Mouse (Mus musculus): ENCODE measurements around the gene Pik3r1. TPM values are rescaled to one million over a fixed set of nuclear protein-coding genes. Genes with fewer than 3 reads are reported as not detected.

The Pik3r1 gene
- polyA plus RNA-seq (2015; fragmentation: Nextera tagmentation; extraction: Ambion mirVana): 20.9 and 24.8 TPM in 2 replicates

DNA sequence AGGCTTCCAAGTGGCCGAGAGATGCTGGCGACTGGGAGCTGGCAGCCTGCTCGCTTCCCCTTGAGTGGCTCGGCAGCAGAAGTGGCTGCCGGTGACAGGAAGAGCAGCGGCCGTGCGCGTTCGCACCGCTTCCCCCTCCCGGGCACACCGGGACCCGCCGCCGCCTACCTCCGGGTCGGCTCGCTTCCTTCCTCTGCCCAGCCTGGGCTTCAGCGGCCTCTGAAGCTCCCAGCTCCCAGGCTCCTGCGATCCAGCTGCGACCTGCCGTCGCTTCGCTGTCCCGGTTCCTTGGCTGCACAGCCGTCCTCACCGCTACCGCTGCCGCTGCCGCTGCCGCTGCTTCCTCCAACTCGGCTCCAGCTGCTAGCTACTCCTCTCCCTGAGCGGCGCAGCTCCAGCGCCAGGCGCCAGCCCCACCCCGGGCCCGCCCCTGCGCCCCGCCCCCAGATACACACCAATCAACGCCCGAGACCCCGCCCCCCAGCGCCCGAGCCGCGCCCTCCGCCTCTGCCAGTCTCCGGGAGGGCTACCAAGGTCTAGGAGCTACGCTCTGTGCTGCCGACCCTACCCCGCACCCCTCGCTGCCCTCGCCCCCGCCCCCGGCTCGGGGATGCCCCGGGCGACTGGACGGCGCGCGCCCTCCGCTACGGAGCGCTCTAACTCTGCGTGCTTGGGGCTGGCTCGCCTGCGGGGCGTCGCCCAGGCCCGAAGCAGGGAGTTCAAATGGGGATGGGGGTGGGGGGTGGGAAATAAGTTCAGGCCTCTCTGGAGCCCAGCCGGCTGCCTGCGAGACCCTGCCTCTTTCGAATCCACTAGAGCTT is at the start of gene Pik3r1:
Gene Pik3r1, minus strand, starts transcription at position 409 of the 821 bp plus-strand sequence.
- Histone ChIP-seq H3K36me3 (ENCODE audit: control insufficient read depth, insufficient read depth, low read length) (no peaks in the 10 kb centered on the region), H3K9ac (ENCODE audit: low read depth, low read length) (peak within 1 kb of the TSS; percentile 96), H3K9me3 (ENCODE audit: control insufficient read depth, low read length) (no peaks in the 10 kb centered on the region), H3K4me2 (ENCODE audit: low read depth, low read length) (peak within 1 kb of the TSS; percentile 93), H3K4me1 (ENCODE audit: control insufficient read depth, insufficient read depth, low read length) (peaks cover 45% of the 10 kb centered on the region), H3K27me3 (replicated peaks; ENCODE audit: control insufficient read depth, insufficient read depth, low read length) (0 out of 2 replicates have a peak, but pooled peaks cover 6% of the 10 kb centered on the region), H3K4me3 (ENCODE audit: low read length) (peak within 1 kb of the TSS; percentile 98), H3K27ac (ENCODE audit: low read length) (peak within 1 kb of the TSS; percentile 99)
- peak; percentile 94 for ATAC-seq
- under 1% methylated on average over 67 of the region's 76 CpGs for WGBS

GRCm38 (mm10) chr13:101813267-101813900 is 45.4 kb upstream of the Pik3r1 start:
- Histone ChIP-seq H3K36me3 (ENCODE audit: control insufficient read depth, insufficient read depth, low read length) (no peaks in the 10 kb centered on the region), H3K4me1 (ENCODE audit: control insufficient read depth, insufficient read depth, low read length) (peaks cover 5% of the 10 kb centered on the region; the same call in 1 of the 2 replicates), H3K9me3 (ENCODE audit: control insufficient read depth, low read length) (no peaks in the 10 kb centered on the region), H3K9ac (ENCODE audit: low read depth, low read length) (no peak overlapping the region), H3K27ac (ENCODE audit: low read length) (no peak overlapping the region), H3K27me3 (replicated peaks; ENCODE audit: control insufficient read depth, insufficient read depth, low read length) (no peaks in the 10 kb centered on the region), H3K4me3 (ENCODE audit: low read length) (no peak overlapping the region), H3K4me2 (ENCODE audit: low read depth, low read length) (no peak overlapping the region)
- WGBS: 43% methylated on average over 10 of the region's 10 CpGs
- ATAC-seq: peak; percentile 44; the same call in 1 of the 2 replicates

DNA sequence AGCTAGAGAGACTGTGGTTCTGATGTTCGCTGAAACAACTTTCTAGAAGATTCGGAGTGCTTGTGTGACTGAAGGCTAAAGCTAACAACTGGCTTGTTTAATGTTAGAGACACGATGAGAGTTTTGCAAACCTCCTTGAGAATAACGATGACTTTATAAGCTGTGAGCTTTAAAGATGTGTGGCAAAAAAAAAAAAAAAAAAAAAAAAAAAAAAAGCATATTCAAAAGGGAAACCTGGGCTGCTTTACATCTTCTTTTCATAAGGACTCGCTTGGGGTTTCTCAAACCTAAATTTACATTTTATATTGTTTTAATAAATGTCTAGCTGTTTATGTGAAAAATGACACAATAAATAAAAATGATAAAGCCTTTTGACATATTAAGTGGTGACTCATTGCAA is 44.3 kb upstream of the Pik3r1 start:
- Histone ChIP-seq H3K36me3 (ENCODE audit: control insufficient read depth, insufficient read depth, low read length) (no peaks in the 10 kb centered on the region), H3K27ac (ENCODE audit: low read length) (peak overlapping the region; percentile 54; the same call in 1 of the 2 replicates), H3K4me1 (ENCODE audit: control insufficient read depth, insufficient read depth, low read length) (peaks cover 5% of the 10 kb centered on the region; the same call in 1 of the 2 replicates), H3K9me3 (ENCODE audit: control insufficient read depth, low read length) (no peaks in the 10 kb centered on the region), H3K4me2 (ENCODE audit: low read depth, low read length) (peak overlapping the region; percentile 37; the same call in 1 of the 2 replicates), H3K4me3 (ENCODE audit: low read length) (no peak overlapping the region), H3K27me3 (replicated peaks; ENCODE audit: control insufficient read depth, insufficient read depth, low read length) (no peaks in the 10 kb centered on the region), H3K9ac (ENCODE audit: low read depth, low read length) (0 out of 2 replicates have a peak overlapping the region, but pooled peaks have one; percentile 40)
- no peak for ATAC-seq
- WGBS: 60% methylated on average over 5 of the region's 5 CpGs

DNA sequence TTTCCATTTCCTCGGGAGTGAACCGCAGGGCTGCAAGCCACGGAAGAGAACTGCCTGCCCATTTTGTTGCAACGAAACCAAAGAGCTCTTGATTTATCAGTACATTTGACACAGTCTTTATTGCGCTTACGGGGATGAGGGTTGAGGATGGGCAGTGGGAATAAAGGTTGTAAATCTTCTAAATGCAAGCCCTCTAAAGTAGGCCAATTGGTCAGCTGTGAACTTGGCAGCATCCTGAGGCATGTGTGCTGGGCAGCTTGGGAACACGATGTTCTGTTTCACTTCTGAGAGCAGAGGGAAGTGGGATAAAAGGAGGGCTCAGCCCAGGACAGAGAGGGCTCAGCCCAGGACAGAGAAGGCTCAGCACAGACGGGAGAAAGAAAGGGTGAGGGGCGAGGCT is 43.9 kb upstream of the Pik3r1 start:
- H3K4me3 ChIP-seq (ENCODE audit: low read length): no peak overlapping the region
- no peaks in the 10 kb centered on the region for H3K9me3 ChIP-seq (ENCODE audit: control insufficient read depth, low read length)
- peaks cover 5% of the 10 kb centered on the region; the same call in 1 of the 2 replicates for H3K4me1 ChIP-seq (ENCODE audit: control insufficient read depth, insufficient read depth, low read length)
- ATAC-seq: no peak; the same call in 1 of the 2 replicates
- H3K27ac ChIP-seq (ENCODE audit: low read length): peak overlapping the region; percentile 54; the same call in 1 of the 2 replicates
- peak overlapping the region; percentile 37; the same call in 1 of the 2 replicates for H3K4me2 ChIP-seq (ENCODE audit: low read depth, low read length)
- H3K27me3 ChIP-seq (replicated peaks; ENCODE audit: control insufficient read depth, insufficient read depth, low read length): no peaks in the 10 kb centered on the region
- 36% methylated on average over 9 of the region's 9 CpGs for WGBS
- no peaks in the 10 kb centered on the region for H3K36me3 ChIP-seq (ENCODE audit: control insufficient read depth, insufficient read depth, low read length)
- H3K9ac ChIP-seq (ENCODE audit: low read depth, low read length): 0 out of 2 replicates have a peak overlapping the region, but pooled peaks have one; percentile 40

- no peak overlapping the region for H3K27ac ChIP-seq (ENCODE audit: low read length)
- no peak for ATAC-seq
- no peak overlapping the region for H3K4me2 ChIP-seq (ENCODE audit: low read depth, low read length)
- no peak overlapping the region for H3K9ac ChIP-seq (ENCODE audit: low read depth, low read length)
- H3K36me3 ChIP-seq (ENCODE audit: control insufficient read depth, insufficient read depth, low read length): no peaks in the 10 kb centered on the region
- no peak overlapping the region for H3K4me3 ChIP-seq (ENCODE audit: low read length)
- 90% methylated on average over 7 of the region's 7 CpGs for WGBS
- H3K4me1 ChIP-seq (ENCODE audit: control insufficient read depth, insufficient read depth, low read length): peaks cover 5% of the 10 kb centered on the region; the same call in 1 of the 2 replicates
- H3K27me3 ChIP-seq (replicated peaks; ENCODE audit: control insufficient read depth, insufficient read depth, low read length): no peaks in the 10 kb centered on the region
- H3K9me3 ChIP-seq (ENCODE audit: control insufficient read depth, low read length): no peaks in the 10 kb centered on the region
Observed at GRCm38 (mm10) chr13:101810667-101811066, 42.6 kb upstream of the Pik3r1 start.

GRCm38 (mm10) chr13:101809796-101810195 is 41.8 kb upstream of the Pik3r1 start:
- Histone ChIP-seq H3K27ac (ENCODE audit: low read length) (no peak overlapping the region), H3K27me3 (replicated peaks; ENCODE audit: control insufficient read depth, insufficient read depth, low read length) (no peaks in the 10 kb centered on the region), H3K4me1 (ENCODE audit: control insufficient read depth, insufficient read depth, low read length) (peaks cover 5% of the 10 kb centered on the region; the same call in 1 of the 2 replicates), H3K9me3 (ENCODE audit: control insufficient read depth, low read length) (no peaks in the 10 kb centered on the region), H3K36me3 (ENCODE audit: control insufficient read depth, insufficient read depth, low read length) (no peaks in the 10 kb centered on the region), H3K4me3 (ENCODE audit: low read length) (no peak overlapping the region), H3K9ac (ENCODE audit: low read depth, low read length) (no peak overlapping the region), H3K4me2 (ENCODE audit: low read depth, low read length) (no peak overlapping the region)
- no peak for ATAC-seq
- 87% methylated on average over 3 of the region's 3 CpGs for WGBS

DNA sequence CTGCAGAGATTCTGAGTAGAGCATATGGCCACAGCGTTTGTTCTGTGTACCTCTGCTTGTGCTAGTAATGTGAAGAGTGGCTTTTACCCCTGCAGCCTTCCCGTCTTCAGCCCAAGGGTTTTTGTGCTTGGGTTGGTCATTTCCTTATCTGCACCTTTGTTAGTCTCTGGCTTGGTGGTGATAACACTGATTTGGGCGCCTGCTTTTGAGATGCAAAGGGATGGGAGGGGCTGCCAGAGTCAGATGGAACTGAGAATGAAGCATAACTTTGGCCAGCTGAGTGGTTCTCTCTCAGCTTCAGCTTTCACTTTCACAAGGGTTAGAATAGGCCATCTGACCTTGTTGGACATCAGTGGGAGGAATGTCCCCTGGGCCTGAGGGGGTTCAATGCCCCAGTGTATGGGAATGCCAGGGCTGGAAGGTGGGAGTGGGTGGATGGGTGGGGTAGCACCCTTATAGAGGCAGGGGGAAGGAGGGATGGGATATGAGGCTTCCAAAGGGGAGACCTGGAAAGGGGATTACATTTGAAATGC is 37.6 kb upstream of the Pik3r1 start:
- Histone ChIP-seq H3K27ac (ENCODE audit: low read length) (no peak overlapping the region), H3K9me3 (ENCODE audit: control insufficient read depth, low read length) (no peaks in the 10 kb centered on the region), H3K36me3 (ENCODE audit: control insufficient read depth, insufficient read depth, low read length) (no peaks in the 10 kb centered on the region), H3K9ac (ENCODE audit: low read depth, low read length) (no peak overlapping the region), H3K4me3 (ENCODE audit: low read length) (no peak overlapping the region), H3K4me1 (ENCODE audit: control insufficient read depth, insufficient read depth, low read length) (peaks cover 5% of the 10 kb centered on the region; the same call in 1 of the 2 replicates), H3K27me3 (replicated peaks; ENCODE audit: control insufficient read depth, insufficient read depth, low read length) (no peaks in the 10 kb centered on the region), H3K4me2 (ENCODE audit: low read depth, low read length) (no peak overlapping the region)
- 63% methylated on average over 3 of the region's 3 CpGs for WGBS
- ATAC-seq: no peak

DNA sequence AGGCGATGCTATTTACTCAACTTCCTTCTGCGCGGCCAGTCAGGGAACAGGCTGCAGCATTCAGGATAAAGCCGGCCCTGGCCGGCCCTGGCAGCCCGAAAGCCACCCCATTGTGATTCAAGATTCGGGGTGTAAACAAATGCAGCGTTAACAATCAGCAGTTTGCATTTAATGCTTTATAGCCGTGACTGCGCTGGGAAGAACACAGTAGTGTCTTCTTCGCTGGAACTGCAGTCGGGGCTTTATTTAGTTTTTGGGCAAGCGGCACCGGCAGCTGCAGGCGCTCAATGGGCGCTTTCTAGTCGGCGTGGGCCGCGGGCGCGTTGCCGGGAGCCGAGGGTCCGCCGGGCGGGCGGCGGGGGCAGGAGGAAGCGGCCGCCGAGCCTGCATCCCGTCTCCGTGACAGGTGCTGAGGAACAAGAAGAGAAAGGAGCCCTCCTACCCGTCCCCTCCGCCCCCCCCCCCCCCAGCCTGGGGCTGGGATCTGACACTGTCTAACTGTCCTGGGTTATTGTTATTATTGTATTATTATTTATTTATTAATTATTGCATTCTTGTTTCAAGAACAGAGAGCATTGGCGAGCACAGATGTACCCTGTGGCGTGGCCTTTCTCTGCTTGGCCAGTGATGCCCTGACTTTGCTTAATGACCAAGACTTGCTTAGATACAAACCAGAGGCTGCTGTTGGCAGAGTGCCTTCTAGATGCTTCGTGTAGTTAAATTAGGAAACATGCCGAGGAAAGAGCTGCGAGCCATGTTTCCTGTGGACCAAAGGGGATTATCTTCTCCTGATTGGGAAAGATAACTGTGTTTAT is 33.6 kb upstream of the Pik3r1 start:
- Histone ChIP-seq H3K4me1 (ENCODE audit: control insufficient read depth, insufficient read depth, low read length) (peaks cover 10% of the 10 kb centered on the region; the same call in 1 of the 2 replicates), H3K4me3 (ENCODE audit: low read length) (peak overlapping the region; percentile 39), H3K36me3 (ENCODE audit: control insufficient read depth, insufficient read depth, low read length) (no peaks in the 10 kb centered on the region), H3K9ac (ENCODE audit: low read depth, low read length) (peak overlapping the region; percentile 66), H3K27ac (ENCODE audit: low read length) (peak overlapping the region; percentile 58), H3K27me3 (replicated peaks; ENCODE audit: control insufficient read depth, insufficient read depth, low read length) (peaks cover 3% of the 10 kb centered on the region; the same call in 1 of the 2 replicates), H3K9me3 (ENCODE audit: control insufficient read depth, low read length) (no peaks in the 10 kb centered on the region), H3K4me2 (ENCODE audit: low read depth, low read length) (peak overlapping the region; percentile 62)
- WGBS: 3% methylated on average over 38 of the region's 41 CpGs
- ATAC-seq: peak; percentile 84

Measured in intestine, embryonic 16.5 days (tissue).